Mouse (Mus musculus): ENCODE measurements at regions not wholly inside any gene's neighbourhood (a gene's known extent, or its start where the extent isn't known, plus 50 kb on each side); places are given as distances from the start of the nearest gene placed in this dataset.
"Not testable (repeated sequence)": the region's sequence is repeated elsewhere in the genome, so short reads cannot be mapped to it uniquely, and the experiment has no call there.

- no peak for DNase-seq
Observed at GRCm38 (mm10) chr7:62179387-62179786, 167.0 kb upstream of the Ndn start.

GRCm38 (mm10) chr7:62208529-62208928, 137.8 kb upstream of the Ndn start:
- DNase-seq, result no peak

- peak; percentile 59 for DNase-seq
Observed at GRCm38 (mm10) chr7:62209117-62209700, 137.2 kb upstream of the Ndn start.

GRCm38 (mm10) chr7:62225184-62225583, 121.2 kb upstream of the Ndn start:
- DNase-seq, result no peak

- DNase-seq, result no peak
Observed at GRCm38 (mm10) chr7:62227727-62228126, 118.6 kb upstream of the Ndn start.

- DNase-seq, result no peak
Observed at GRCm38 (mm10) chr7:62230713-62231112, 115.7 kb upstream of the Ndn start.

- no peak for DNase-seq
Observed at GRCm38 (mm10) chr7:62231120-62231574, 115.2 kb upstream of the Ndn start.

GRCm38 (mm10) chr7:62232076-62232475, 114.3 kb upstream of the Ndn start:
- DNase-seq, result no peak

GRCm38 (mm10) chr7:62234037-62234436, 112.3 kb upstream of the Ndn start:
- no peak for DNase-seq

GRCm38 (mm10) chr7:62235766-62236165, 110.6 kb upstream of the Ndn start:
- DNase-seq, result no peak

- no peak for DNase-seq
Observed at GRCm38 (mm10) chr7:62261688-62262114, 84.7 kb upstream of the Ndn start.

GRCm38 (mm10) chr7:62262174-62262573, 84.2 kb upstream of the Ndn start:
- not testable (repeated sequence) for DNase-seq

- DNase-seq, result no peak
Observed at GRCm38 (mm10) chr7:62269156-62269855, 77.1 kb upstream of the Ndn start.

- no peak for DNase-seq
Observed at GRCm38 (mm10) chr7:62276219-62276618, 70.2 kb upstream of the Ndn start.

- no peak for DNase-seq
Observed at GRCm38 (mm10) chr7:62278492-62278891, 67.9 kb upstream of the Ndn start.

GRCm38 (mm10) chr7:62279022-62279421, 67.3 kb upstream of the Ndn start:
- no peak for DNase-seq

Measured in right cerebral cortex, adult 18-20 months (tissue).